Mouse (Mus musculus): Measurements from ENCODE around the gene Oas1h. TPM values are rescaled to one million over a fixed set of nuclear protein-coding genes. Genes with fewer than 3 reads are reported as not detected.
A peak's percentile ranks its signal among the peaks of the same experiment; 100 is the strongest.
"Not testable (repeated sequence)": the region's sequence is repeated elsewhere in the genome, so short reads cannot be mapped to it uniquely, and the experiment has no call there.

Oas1h gene
- polyA plus RNA-seq (2012; rRNA removed), result not detected in 2 replicates

- no peak for DNase-seq (ENCODE audit: low read depth, low spot score)
- 15% methylated on average over 4 of the region's 4 CpGs for WGBS
Measured at GRCm38 (mm10) chr5:120861121-120861520, at the start of gene Oas1h. TSS of gene Oas1h (plus strand) at chr5:120861421.

GRCm38 (mm10) chr5:120811951-120812819 is 49.0 kb upstream of the Oas1h start, which contains the start of gene Oas1c:
TSS of gene Oas1c (minus strand) at chr5:120812514.
- 3% methylated on average over 18 of the region's 18 CpGs for WGBS
- DNase-seq (ENCODE audit: low read depth, low spot score), result peak; percentile 92

GRCm38 (mm10) chr5:120813023-120813422 is 48.2 kb upstream of the Oas1h start:
- DNase-seq (ENCODE audit: low read depth, low spot score), result no peak
- WGBS, result 62% methylated on average over 6 of the region's 6 CpGs

- DNase-seq (ENCODE audit: low read depth, low spot score), result no peak
Measured at GRCm38 (mm10) chr5:120815949-120816348, 45.3 kb upstream of the Oas1h start.

GRCm38 (mm10) chr5:120818999-120819398 is 42.2 kb upstream of the Oas1h start:
- DNase-seq (ENCODE audit: low read depth, low spot score), result no peak

More at GRCm38 (mm10) chr5:120815949-120816348, 45.3 kb upstream of the Oas1h start:
- WGBS, result 61% methylated on average over 3 of the region's 3 CpGs

GRCm38 (mm10) chr5:120831031-120831430 is 30.2 kb upstream of the Oas1h start:
- 68% methylated on average over 4 of the region's 4 CpGs for WGBS
- DNase-seq (ENCODE audit: low read depth, low spot score), result no peak

- whole genome bisulfite sequencing, result 8% methylated on average over 17 of the region's 17 CpGs
- DNase-seq (ENCODE audit: low read depth, low spot score), result no peak
Measured at GRCm38 (mm10) chr5:120833335-120834280, 27.6 kb upstream of the Oas1h start.

GRCm38 (mm10) chr5:120836731-120837585 is 24.3 kb upstream of the Oas1h start:
- 16% methylated on average over 8 of the region's 8 CpGs for WGBS
- DNase-seq (ENCODE audit: low read depth, low spot score), result no peak

- DNase-seq (ENCODE audit: low read depth, low spot score), result no peak
- WGBS, result 34% methylated on average over 3 of the region's 3 CpGs
Measured at GRCm38 (mm10) chr5:120844713-120845112, 16.5 kb upstream of the Oas1h start.

GRCm38 (mm10) chr5:120847067-120847466 is 14.2 kb upstream of the Oas1h start, which contains the start of gene Oas1f:
TSS of gene Oas1f (plus strand) at chr5:120847367.
- 15% methylated on average over 4 of the region's 4 CpGs for WGBS
- no peak for DNase-seq (ENCODE audit: low read depth, low spot score)

- 65% methylated on average over 3 of the region's 3 CpGs for WGBS
Measured at GRCm38 (mm10) chr5:120849601-120850136, 11.6 kb upstream of the Oas1h start.

GRCm38 (mm10) chr5:120859241-120859640 is 2.0 kb upstream of the Oas1h start:
- WGBS, result 73% methylated on average over 2 of the region's 2 CpGs
- no peak for DNase-seq (ENCODE audit: low read depth, low spot score)

More at GRCm38 (mm10) chr5:120849601-120850136, 11.6 kb upstream of the Oas1h start:
- no peak for DNase-seq (ENCODE audit: low read depth, low spot score)

GRCm38 (mm10) chr5:120865336-120865860 is 4.2 kb downstream of the Oas1h start:
- no peak for DNase-seq (ENCODE audit: low read depth, low spot score)
- 84% methylated on average over 3 of the region's 3 CpGs for WGBS

GRCm38 (mm10) chr5:120869436-120870015 is 8.3 kb downstream of the Oas1h start:
- DNase-seq (ENCODE audit: low read depth, low spot score), result no peak

GRCm38 (mm10) chr5:120870081-120870480 is 8.9 kb downstream of the Oas1h start:
- 57% methylated on average over 3 of the region's 3 CpGs for WGBS
- no peak for DNase-seq (ENCODE audit: low read depth, low spot score)

More at GRCm38 (mm10) chr5:120869436-120870015, 8.3 kb downstream of the Oas1h start:
- WGBS, result 82% methylated on average over 7 of the region's 7 CpGs

- WGBS, result 77% methylated on average over 7 of the region's 7 CpGs
- no peak for DNase-seq (ENCODE audit: low read depth, low spot score)
Measured at GRCm38 (mm10) chr5:120870782-120871181, 9.6 kb downstream of the Oas1h start.

GRCm38 (mm10) chr5:120871469-120871868 is 10.2 kb downstream of the Oas1h start:
- WGBS, result 51% methylated on average over 2 of the region's 2 CpGs
- DNase-seq (ENCODE audit: low read depth, low spot score), result no peak

GRCm38 (mm10) chr5:120876839-120877238 is 15.6 kb downstream of the Oas1h start:
- WGBS, result 72% methylated on average over 2 of the region's 3 CpGs
- DNase-seq (ENCODE audit: low read depth, low spot score), result not testable (repeated sequence)
